Mouse (Mus musculus) kidney, adult 18-20 months (tissue): ENCODE data around the gene Hpcal4.
"Not testable (repeated sequence)": the region's sequence is repeated elsewhere in the genome, so short reads cannot be mapped to it uniquely, and the experiment has no call there.

Source experiments
- DNase-seq: peaks from one replicate; pipeline ENCODE4 v3.0.0; 2021

Gene Hpcal4

DNA sequence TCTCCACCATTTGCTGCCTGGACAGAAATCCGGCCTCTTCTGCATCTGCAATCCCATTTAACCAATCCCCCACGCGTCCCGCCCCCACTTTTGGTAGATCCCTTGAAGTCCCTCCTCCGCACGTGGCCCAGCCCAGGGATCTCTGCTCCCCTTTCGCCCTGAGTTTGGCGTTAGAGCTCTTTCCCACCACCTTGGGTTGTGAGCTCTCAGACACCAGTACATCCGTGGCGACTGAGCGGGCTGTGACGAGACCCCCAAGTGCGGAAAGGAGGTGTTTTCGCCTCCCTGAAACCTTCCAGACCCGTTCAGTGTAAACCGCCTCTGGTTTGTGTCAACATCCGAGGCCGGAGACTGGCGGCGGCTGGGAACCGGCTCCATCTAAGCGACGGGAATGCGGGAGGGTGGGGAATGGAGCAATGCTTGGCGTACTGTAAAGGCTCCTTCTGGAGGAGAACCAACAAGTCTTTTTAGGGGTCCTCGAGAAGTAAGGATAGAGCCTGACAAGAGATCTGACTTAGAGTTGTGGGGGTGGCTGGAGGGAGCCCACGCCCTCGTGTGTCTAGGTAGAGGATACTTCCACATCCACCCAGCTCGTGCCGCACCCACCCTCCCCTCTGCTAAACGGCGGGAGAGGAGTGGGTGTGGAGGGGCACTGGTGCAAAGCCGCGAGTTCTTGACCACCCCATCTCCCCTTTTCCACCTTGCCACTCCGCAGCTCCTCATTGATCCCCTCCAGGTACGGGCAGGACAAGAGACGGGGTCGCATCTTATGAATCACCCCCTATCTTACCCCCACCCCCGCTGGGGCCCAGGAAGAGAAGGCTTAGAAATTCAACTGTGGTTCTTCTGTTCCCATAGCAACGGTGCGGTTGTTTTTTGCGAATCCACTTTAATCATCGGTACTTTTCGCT lies at the start of gene Hpcal4:
Gene Hpcal4 (plus strand): TSS at position 900 of the 911 bp plus-strand sequence.
- DNase-seq, result peak; percentile 8

DNA sequence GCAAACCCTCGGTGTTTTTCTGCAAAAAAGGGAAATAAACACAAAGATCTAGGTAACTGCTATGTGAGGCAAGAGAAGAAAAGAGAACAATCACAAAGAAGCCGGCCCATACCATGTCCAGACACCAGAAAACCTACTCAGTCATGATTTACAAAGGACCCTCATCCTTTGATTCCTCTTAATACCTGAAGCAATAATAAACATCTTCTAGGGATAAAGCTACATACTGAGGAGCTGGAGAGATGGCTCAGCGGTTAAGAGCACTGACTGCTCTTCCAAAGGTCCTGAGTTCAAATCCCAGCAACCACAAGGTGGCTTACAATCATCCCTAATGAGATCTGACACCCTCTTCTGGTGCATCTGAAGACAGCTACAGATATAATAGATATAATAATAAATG lies 45.5 kb upstream of the Hpcal4 start:
- DNase-seq, result no peak

DNA sequence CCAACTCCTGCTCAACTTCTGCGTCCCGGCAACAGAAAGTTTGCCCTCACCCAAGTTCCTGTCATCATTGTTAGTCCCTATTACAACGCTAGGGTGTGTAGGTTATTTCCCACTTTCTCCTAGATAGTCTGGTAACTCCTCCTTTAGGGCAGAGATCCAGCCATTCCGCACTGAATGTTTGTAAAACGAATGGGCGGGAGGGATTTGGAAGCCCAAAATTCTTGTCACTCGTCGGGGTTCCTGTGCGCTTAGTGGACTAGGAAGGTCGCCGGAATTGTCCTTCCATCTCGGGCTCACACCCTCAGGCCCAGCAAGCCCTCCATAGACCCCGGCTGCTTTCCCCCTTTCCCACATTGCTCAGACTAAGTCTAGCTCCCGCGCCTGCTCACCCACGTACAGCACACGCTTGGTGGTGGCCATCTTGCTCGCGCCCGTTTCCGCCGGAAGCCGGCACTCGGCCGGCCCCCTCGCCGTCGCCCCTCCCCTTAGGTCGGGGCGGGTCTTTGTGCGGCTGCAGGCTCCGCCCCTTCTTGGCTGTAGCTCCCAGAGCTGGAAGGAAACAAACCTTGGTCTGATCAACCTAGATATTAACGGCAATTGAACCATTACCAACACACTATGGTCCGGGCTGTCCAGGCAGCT lies 43.4 kb upstream of the Hpcal4 start, which contains the start of gene Ppie:
Gene Ppie (minus strand): TSS at position 439 of the 642 bp plus-strand sequence.
- peak; percentile 85 for DNase-seq

DNA sequence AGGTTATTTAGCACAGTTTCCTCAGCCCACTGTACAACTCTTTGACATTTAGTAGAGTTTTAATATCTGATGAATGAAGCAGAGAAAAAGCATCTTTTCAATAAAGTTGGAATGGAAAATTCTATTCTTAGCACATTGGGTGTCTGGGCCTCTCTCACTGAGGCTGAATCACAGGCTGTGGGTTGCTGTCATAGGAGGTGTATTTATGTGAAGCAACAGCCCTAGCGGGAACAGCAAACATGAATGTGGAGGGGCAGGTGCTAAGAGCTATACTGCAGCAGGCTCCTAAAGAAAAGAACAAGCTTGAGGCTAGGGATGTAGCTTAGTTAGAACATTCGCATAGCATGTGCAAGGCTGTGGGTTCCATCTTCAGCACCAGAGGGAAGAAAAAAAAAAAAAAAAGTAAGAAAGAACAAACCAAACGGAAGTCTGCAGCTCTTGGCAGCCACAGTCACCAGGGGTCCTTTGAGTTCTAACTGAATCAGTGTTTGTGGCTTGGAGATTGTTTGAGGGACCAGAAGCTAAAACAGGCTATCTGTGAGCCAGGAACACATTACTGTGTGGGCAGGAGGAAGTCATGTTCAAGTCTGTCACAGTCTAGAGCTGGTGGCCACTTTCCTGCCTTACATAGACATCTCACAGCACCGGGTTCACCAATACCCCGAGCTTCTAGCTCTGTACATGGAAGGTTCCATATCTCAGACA lies 35.4 kb upstream of the Hpcal4 start:
- DNase-seq, result no peak

DNA sequence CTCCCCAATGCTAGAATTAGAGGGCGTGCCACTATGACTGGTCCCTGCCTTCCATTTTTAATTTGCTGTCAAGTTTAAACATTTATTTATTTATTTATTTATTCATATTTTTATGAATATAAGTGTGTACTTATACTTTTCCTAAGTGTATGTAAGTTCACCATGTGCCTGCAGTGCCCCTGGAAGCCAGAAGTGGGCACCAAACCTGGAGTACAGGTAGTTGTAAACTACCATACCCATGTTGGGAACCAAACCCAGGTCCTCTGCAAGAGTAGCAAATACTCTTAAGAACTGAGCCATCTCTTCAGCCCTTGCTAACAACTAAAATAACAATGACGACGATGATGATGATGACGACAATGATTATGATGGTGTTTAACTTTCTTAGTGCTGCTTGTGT lies 31.0 kb upstream of the Hpcal4 start:
- DNase-seq, result no peak

DNA sequence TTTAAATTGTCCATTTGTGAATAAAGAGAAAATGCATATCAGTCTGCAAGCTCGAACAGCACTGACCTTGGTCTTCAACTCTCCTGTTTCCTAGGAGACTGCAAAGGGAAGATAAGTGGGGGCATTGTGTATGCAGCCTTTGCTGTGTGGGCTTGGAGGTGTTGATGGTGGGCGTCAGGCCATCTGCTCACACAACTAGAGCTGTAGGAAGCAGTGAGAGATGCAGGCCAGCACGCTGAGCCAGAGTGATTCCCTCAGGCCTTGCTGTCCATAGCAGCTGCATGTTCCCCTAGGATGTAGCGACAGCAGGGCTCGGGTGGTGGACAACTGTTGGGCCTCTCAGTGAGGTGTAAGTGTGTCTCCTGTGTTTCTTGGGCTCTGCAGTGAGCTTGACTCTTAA lies 30.1 kb upstream of the Hpcal4 start:
- no peak for DNase-seq

DNA sequence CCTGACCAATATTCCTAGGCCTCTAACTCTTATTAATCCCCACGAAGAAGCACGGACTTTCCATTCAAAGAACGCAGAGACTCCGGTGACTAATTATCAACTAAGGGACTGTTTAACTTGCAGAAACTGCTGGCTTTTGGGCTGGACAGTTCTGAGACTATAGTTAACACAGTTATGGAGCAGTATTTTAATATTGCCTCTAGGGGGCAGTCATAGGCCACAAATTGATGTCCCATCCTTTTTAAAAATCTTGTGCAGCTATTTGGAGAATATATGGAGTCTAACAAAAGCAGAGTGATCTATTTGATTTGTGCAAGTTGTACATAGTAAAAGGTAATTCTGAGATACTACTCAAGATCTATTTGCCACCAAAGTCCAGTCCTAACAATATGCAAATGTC lies 28.0 kb upstream of the Hpcal4 start:
- DNase-seq, result peak; percentile 4

DNA sequence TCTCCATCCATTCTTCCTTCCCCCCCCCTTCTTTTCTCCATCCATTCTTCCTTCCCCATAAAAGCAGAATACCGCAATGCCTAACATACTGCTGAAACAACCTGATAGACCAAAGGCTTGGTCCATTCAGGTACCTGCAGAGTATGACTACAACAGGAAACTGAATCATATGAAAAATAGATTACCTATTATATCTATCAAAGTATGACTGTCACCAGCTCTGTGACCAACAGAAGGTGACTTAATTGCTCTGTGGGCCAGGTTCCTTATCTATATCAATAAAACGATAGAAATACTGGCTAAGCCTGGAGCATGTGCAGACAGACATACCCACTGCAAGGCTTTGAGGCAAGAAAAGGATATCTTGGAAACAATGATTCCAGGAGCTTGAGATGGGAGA lies 27.6 kb upstream of the Hpcal4 start:
- no peak for DNase-seq

DNA sequence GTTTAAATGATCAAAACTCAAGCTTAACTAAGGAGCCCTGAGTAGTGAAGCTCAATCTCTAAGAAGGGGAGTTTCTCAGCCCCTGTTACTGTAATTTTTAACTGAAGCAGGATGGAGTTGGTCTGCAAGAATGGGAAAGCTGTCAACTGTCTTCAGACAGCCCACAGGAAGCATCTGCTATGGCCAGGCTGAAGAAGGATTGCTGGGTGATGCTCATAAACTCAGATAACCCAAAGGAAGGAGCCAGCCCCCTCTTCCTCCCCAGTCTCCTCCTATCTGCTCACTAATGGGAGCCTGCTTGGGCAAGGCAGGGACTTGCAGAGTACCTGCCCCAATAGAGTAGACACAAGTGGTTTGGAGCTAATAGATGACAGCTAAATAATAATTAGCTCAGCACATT lies 27.2 kb upstream of the Hpcal4 start:
- DNase-seq, result no peak

DNA sequence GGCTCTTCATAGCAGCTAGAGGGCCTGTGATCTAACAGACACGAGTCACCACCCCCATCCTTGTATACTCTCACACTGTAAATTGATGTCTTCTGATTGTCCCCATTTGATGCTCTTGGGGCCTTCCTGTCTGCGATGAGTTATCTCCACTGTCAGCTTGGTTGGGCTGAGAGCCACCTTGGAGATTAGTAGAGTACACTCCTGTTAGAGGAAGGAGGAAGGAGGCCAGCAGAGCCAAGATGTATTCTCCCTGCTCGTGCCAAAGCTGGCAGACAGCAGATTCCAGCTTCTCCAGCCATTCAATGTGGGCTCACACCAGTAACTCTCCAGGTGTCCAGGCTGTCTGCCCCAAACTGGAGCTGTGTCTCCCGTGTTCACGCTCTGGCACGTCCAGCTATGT lies 22.5 kb upstream of the Hpcal4 start:
- DNase-seq, result no peak

DNA sequence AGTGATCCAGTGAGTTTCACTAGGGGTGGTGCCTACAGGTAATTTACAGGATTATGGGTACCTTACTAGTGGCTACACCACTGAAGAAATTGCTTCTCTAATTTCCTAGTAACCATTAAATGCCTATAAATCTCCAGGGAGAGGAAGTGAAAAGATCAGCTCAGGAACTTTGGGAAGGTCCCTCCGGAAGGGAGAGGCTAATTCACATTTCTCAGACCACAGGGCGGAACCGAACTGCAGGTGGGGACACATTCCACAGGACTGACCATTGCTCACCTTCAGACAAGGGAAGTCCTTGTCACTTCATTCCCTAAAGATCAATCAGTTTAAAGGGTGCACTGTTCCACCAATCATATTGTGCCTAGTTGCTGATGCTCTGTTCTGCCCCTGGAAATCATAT lies 21.8 kb upstream of the Hpcal4 start:
- DNase-seq, result not testable (repeated sequence)

DNA sequence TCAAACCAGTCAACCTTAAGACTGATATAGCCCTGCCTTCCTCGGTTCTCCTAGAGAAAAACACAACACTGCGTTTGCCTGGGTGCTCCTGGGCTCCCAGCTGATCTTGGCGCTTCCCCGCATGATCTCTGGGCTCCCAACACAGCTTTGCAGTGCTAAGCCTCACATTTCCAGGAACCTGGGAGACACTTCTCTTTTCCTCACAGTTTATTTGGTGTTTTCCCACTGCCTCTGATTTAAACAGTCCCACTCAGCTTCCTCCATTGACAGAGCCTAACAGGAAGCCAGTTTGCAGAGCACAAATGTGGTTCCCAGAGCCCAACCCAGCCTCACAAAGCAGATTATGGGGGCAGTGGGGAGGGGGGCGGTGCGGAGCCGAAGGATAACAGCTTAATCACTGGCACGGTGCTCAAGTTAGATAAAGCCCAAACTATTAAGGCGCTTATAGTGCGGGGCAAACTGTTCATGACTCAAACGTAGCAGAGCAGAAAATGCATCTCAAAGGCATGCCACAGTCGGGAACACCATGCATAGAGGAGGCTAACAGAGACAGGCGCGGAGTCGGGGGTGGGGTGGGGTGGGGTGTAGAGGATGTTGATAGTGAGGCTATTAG lies 20.6 kb upstream of the Hpcal4 start:
- no peak for DNase-seq

DNA sequence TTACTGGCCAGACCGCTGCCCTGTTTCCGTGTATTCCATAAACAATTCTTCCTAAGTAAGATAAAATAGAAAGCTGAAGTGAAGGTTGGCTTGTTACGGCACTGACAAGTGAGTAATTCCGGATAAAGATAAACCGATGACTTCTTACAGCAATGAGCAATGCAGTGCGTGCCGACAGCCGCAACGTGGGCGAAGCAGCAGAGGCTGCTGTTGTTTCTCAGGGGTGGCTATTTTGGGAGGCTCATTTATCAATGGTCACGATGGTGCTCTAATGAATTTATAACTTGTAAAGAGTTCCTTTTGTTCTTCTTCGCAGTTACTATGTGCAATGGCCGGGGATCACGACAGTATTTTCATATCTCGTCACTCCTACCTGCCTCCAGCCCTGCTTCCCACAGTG lies 18.9 kb upstream of the Hpcal4 start:
- no peak for DNase-seq

DNA sequence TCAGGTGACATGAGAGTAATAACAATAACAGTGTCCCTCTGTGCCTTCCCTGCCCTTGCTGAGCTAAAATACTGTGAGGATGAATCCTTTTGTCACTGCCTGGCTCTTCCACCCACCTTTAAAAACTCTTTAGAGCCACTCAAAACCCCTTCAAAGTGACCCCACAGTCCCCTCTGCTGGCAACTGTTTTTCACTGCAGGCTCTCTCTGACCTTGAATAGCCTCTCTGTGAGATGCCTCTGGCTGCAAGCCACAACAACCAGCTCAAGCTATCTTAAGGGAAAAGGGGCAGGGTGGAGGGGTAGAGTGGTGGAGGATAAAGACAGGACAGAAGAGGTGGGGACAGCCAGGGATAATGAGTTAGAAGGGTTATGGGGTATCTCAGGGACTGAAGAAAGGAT lies 11.2 kb upstream of the Hpcal4 start:
- no peak for DNase-seq

DNA sequence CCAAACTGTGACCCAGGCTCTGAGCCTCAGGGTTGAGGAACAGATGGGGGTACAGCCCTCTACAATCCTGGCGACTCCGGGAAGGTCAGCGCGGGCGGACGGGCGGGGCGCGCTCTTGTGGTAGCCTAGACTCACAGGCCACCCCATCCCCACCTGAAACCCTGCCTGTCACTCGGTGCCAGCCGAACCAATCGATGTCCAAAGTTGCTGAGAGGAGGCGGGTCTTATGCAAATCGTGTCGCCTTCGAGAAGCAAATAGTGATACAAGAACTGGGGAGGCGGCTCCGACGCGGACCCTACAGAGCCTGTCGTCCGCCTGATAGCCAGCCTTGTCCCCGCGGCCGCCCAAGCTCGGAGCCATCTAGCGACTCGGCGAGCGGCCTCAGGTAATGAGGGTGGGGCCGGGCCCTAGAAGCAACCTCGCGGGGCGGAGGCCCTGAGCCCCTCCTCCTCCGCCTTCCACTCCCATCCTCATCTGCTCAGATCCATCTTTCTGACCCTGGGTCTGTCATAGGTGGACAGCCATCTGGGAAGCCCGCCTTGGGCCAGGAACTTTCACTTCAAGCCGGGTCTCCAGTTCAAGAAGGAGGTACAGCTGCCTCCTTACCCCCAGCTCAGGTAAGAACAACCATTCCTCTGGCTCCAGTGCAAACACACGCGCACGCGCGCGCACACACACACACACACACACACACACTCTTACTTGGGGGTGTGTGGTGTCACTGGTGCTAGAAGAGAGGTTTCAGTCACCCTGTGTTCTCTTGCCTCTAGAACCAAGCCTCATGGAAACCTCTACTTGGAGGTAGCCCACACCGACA lies 421 bp downstream of the Hpcal4 start:
- DNase-seq, result peak; percentile 75

DNA sequence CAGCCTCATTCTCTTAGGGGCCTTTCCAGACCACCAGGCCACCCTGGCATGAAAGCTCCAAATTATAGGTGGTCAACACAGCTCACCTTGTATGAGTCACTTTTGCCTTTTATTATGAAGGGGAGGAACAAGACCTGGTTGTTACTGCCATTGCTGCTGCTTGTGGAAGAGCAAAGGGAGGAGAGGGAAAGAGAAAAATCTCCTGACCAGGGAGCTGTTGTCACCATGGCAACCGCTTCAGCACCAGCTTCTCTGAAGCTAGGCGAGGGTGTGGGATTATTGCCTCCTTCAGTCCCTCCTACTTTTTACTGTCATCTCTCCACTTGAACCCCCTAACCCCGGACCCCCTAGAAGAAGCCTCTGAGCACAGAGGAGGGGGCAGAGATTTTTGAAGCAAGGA lies 1.8 kb downstream of the Hpcal4 start:
- DNase-seq, result no peak

DNA sequence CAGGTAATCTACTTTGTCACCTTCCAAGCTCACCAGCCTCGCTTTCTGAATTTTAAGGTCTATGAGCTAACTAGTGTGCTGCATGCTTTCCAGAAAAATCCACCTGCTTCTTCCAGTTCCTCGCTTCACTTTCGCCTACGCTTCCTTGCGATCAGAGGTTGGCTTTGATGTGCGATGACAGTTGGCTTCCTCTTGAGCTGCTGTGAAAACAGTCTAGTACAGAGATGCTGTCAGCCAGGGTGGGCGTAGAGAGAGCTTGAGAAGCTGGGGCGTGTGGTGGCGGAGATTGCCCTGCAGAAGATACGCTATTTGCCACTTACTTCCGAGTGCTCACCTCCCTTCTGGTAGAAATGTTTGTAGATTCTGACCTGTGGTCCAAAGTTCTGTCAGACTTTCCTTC lies 9.3 kb downstream of the Hpcal4 start:
- no peak for DNase-seq

DNA sequence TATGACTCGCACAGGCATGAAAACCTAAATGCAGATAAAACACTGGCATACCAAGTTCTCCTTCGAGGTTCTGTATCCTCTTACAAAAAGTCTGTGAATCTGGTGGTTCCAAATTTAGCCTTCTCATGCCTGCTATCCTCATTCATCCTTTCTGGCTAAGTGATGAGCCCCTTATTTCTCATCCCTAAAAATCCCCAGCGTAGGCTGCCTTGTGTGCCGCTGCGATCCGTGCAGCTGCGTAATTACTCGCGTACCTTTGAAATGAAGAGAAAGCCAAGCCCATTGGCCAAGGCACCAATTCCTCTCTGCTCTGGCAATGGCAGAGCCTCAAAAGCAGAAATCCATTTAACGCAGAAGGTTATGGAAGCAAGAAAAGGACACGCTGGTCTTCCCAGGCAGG lies 10.8 kb downstream of the Hpcal4 start:
- no peak for DNase-seq

DNA sequence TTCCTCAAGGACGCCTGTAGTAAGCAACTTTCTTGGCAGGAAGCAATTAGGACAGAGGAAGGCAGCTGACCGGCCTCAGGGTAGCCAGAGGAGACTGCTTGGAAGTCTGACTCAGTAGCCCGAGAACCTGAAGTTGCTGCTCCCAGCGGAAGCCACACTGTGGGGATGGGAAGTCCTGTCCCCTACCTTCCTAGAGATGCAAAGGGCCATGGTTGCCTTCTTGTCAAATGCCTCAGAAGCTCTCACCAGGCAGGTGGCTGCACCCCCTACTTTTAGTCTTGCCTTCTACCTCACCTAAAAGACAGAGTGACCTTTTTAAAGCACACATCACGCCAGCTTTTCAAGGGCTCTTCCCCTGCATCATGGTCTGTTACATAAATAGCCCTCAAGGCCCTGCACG lies 13.7 kb downstream of the Hpcal4 start:
- peak; percentile 21 for DNase-seq

DNA sequence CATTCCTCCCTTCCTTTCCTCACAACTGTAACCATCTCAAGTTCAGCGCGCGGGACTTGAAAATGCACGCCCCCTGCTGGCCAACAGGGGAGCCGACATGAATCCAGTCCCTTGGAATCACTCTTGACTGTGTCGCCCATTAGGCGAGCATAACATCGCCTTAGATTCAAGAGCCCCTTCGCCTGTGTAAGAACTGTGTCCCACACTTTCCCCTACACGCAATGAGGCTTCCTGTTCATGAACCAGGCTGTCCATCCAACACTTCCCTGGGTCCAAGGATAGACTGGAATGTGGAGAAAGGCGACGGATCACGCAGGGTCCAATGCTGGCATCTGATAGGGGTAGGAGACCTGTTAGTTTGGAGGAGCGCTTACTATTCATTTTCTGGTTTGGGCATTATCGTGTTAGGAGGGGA lies 17.8 kb downstream of the Hpcal4 start:
- DNase-seq, result peak; percentile 69

DNA sequence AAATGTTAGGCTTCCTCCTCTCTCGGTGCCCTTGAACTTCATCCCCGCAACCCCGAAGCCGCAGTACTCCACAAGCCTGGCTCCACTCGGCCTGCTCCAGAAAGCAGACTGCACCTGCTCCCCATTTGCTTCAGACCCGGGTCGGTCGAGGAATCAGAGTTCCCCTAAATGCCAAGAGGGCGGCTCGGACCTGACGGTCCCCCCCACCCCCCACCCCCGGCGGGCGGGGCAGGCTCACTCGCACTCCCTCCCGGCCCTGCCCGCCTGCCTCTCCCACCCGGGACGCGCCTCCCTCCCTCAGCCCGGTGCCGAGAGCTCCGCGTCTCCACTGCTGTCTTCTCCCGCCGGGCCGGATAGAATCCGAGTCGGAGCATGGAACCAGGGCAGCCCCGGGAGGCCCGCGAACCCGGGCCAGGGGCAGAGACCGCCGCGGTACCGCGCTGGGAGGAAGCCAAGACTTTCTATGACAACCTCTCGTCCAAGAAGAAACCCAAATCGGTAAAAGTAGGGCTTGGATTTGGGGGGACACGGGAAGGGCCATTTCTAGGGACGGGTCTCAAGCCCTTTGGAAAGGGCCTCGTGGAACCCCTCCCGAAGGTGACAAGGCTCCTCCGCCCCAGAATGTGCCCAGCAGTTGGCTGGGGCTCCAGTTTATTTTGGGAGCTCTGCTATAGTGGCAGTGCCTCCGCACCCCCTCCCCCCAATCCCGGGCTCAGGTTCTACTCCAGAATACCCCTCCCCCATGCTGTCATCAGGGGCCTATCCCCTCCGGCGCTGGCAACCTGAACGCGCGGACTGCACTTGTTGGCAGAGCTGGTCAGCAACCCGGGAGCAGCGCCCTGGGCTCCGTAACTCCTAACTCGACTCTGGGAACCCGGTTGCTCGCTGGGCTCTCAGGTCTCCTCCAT lies 18.4 kb downstream of the Hpcal4 start, which contains the start of gene Nt5c1a:
Gene Nt5c1a (plus strand): TSS at position 319 of the 908 bp plus-strand sequence.
- DNase-seq, result peak; percentile 29
